Mouse (Mus musculus): Measurements from ENCODE around the gene Glt1d1. TPM values are rescaled to one million over a fixed set of nuclear protein-coding genes. Genes with fewer than 3 reads are reported as not detected.

Glt1d1 gene
- total RNA-seq, 2 experiments from 2014 or later = 24.7 to 25.6 TPM

Other genes starting within 250 kb of the Glt1d1 start
- 10 to 100 TPM; 24.4 to 26.8 TPM for gene Slc15a4, start 635 bp downstream of the Glt1d1 start, total RNA-seq (2021)

All from left cerebral cortex, adult 18-20 months (tissue).